Mouse (Mus musculus) myocyte (in vitro differentiated cells): ENCODE data around the gene Scarb1.

Experiments
- MAX ChIP-seq: IDR thresholded peaks from one replicate; pipeline ENCODE4 v1.6.1; 2011; ENCODE audit warnings: low read depth, mild to moderate bottlenecking, control low read depth
- POLR2A ChIP-seq: IDR thresholded peaks from one replicate; pipeline ENCODE4 v1.6.1; 2011; ENCODE audit warnings: low read depth, mild to moderate bottlenecking, control low read depth, moderate library complexity; ENCODE audit not compliant: insufficient read length
- USF1 ChIP-seq: IDR thresholded peaks from one replicate; pipeline ENCODE4 v1.6.1; 2011; ENCODE audit warnings: low read depth, mild to moderate bottlenecking, control low read depth, moderate library complexity

DNA sequence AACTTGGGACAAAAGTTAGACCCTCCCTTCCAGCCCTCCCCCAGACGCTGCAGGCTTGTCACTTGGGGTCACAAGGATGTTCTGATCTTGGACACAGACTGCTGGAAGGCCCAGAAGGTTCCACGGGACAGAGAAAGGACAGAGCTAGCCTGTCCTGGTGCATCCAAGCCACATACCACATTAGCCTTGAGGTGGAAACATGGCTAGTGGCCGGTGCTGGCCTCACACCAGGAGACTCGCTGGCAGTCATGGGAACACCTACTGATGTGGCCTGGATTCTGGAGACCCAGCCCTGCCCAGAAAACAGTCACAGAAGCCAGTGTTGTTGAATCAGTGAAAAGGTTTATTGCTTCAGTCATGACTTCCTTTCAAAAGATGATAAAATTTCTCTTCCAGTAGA lies 64.1 kb downstream of the Scarb1 start:
- TF ChIP-seq POLR2A (no peak), USF1 (no peak), MAX (no peak)
